Mouse (Mus musculus) G1E (cell line): Measurements from ENCODE around the gene Olfr466. TPM values are rescaled to one million over a fixed set of nuclear protein-coding genes. Genes with fewer than 3 reads are reported as not detected.

Experiments
- ATAC-seq: 2 replicates; pipeline ENCODE4 v1.8.0; 2016; ENCODE audit warnings: mild to moderate bottlenecking; ENCODE audit not compliant: insufficient number of reproducible peaks, poor library complexity, low FRiP score, severe bottlenecking; ENCODE audit errors: extremely low read depth
- DNase-seq: peaks from one replicate; pipeline ENCODE4 v3.0.0; 2012; ENCODE audit warnings: low spot score
- H3K27me3 ChIP-seq: 2 replicates; pipeline ENCODE4 v1.6.1; 2012; ENCODE audit warnings: mild to moderate bottlenecking, low read length, inconsistent platforms; ENCODE audit not compliant: insufficient read depth
- H3K36me3 ChIP-seq: replicated peaks from 2 replicates; pipeline ENCODE3; 2012; ENCODE audit warnings: mild to moderate bottlenecking, inconsistent platforms
- H3K4me1 ChIP-seq: 2 replicates; pipeline ENCODE4 v1.6.1; 2012; ENCODE audit warnings: low read depth, low read length, inconsistent platforms, mixed read lengths; ENCODE audit not compliant: insufficient read depth
- H3K4me3 ChIP-seq: 2 replicates; pipeline ENCODE4 v1.5.1; 2012; ENCODE audit warnings: low read depth, mild to moderate bottlenecking, inconsistent platforms, low read length, moderate library complexity, mixed read lengths
- H3K9me3 ChIP-seq: replicated peaks from 2 replicates; pipeline ENCODE4 v1.6.1; 2012; ENCODE audit warnings: inconsistent platforms
- CTCF ChIP-seq: IDR thresholded peaks from 2 replicates; pipeline ENCODE4 v1.5.1; 2012; ENCODE audit warnings: low read depth, low read length, inconsistent platforms, mixed read lengths
- GATA1 ChIP-seq: IDR thresholded peaks from 2 replicates; pipeline ENCODE4 v1.6.1; 2012; ENCODE audit warnings: borderline replicate concordance, low read length, inconsistent platforms, mixed read lengths
- GATA2 ChIP-seq: IDR thresholded peaks from 2 replicates; pipeline ENCODE4 v1.6.1; 2012; ENCODE audit warnings: low read depth, low read length, inconsistent platforms, borderline replicate concordance
- POLR2AphosphoS5 ChIP-seq: IDR thresholded peaks from 2 replicates; pipeline ENCODE4 v1.6.1; 2012; ENCODE audit warnings: low read depth, low read length, inconsistent platforms; ENCODE audit not compliant: insufficient replicate concordance
- TAL1 ChIP-seq: conservative IDR thresholded peaks from 2 replicates; pipeline ENCODE4 v1.6.1; 2012; ENCODE audit warnings: low read depth, low read length, inconsistent platforms, mixed read lengths
- polyA plus RNA-seq: library from polyadenylated mRNA; stranded (reverse); fragments of >175 nt; gene quantifications from 2 replicates; pipeline ENCODE4 v1.2.3, GENCODE M21; 2012
- total RNA-seq, 2 experiments: library from RNA; stranded (forward) in 1 of 2; stranded (reverse) in 1 of 2; fragments of 200-1000 nt in 1 of 2; fragments of >200 nt in 1 of 2; fragmentation: Nextera tagmentation in 1 of 2; gene quantifications; 2 replicates each; pipeline ENCODE4 v1.2.3; 2014 to 2017

Gene Olfr466
- total RNA-seq (2014; fragmentation: Nextera tagmentation): not detected in 2 replicates
- total RNA-seq (2017): 0.11 and 0.12 TPM in 2 replicates
- polyA plus RNA-seq: not detected in 2 replicates

- H3K4me1 ChIP-seq: no peaks in the 10 kb centered on the region
- DNase-seq (no peak), ATAC-seq (no peak)
- no peak within 1 kb of the TSS for H3K4me3 ChIP-seq
- no peaks in the 10 kb centered on the region for H3K36me3 ChIP-seq
- TF ChIP-seq CTCF (no peak), TAL1 (no peak)
- no peaks in the 10 kb centered on the region for H3K9me3 ChIP-seq
- no peaks in the 10 kb centered on the region for H3K27me3 ChIP-seq
Measured at GRCm38 (mm10) chr13:65149940-65150339, at the start of gene Olfr466. Gene Olfr466, plus strand, starts transcription at chr13:65150240.

- Histone ChIP-seq H3K27me3 (no peaks in the 10 kb centered on the region), H3K9me3 (peaks cover 4% of the 10 kb centered on the region; the same call in 1 of the 2 replicates), H3K36me3 (peaks cover 42% of the 10 kb centered on the region), H3K4me3 (no peak overlapping the region), H3K4me1 (peaks cover 26% of the 10 kb centered on the region)
- no peak for DNase-seq
- TF ChIP-seq TAL1 (no peak), GATA2 (no peak), GATA1 (no peak), CTCF (no peak), POLR2AphosphoS5 (no peak)
- no peak for ATAC-seq
Measured at GRCm38 (mm10) chr13:65100678-65101077, 49.4 kb upstream of the Olfr466 start.

DNA sequence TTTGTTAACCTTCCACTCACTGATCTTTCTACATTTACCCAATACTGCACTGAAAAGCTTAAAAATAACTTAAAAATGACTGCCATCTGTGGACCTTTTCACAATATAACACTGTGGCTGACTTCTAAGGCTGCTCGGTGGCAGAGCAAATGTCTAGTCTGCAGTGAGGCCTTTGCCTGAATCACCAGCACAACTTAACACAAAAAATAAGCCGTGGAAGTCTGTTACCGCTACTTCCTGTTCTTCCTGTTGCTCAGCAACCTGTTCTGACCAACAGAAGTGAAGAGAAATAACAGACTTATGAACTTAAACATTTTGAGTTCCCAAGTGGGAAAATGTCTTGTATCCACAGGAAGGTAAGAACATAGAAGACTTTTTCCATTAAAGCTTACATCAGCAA lies 48.8 kb upstream of the Olfr466 start:
- no peak for ATAC-seq
- no peak for TF ChIP-seq POLR2AphosphoS5
- Histone ChIP-seq H3K4me3 (no peak overlapping the region), H3K27me3 (no peaks in the 10 kb centered on the region), H3K36me3 (peaks cover 40% of the 10 kb centered on the region), H3K9me3 (no peaks in the 10 kb centered on the region; the same call in 1 of the 2 replicates), H3K4me1 (peaks cover 26% of the 10 kb centered on the region)
- DNase-seq: no peak

GRCm38 (mm10) chr13:65111961-65112360 lies 38.1 kb upstream of the Olfr466 start:
- TF ChIP-seq CTCF: no peak
- no peak for TF ChIP-seq GATA1
- TF ChIP-seq TAL1: no peak
- TF ChIP-seq POLR2AphosphoS5: no peak
- no peak for TF ChIP-seq GATA2
- H3K9me3 ChIP-seq: no peaks in the 10 kb centered on the region
- DNase-seq (peak; percentile 48), ATAC-seq (peak; percentile 74)
- peaks cover 7% of the 10 kb centered on the region for H3K36me3 ChIP-seq
- H3K4me3 ChIP-seq: peak overlapping the region; percentile 90
- no peaks in the 10 kb centered on the region for H3K27me3 ChIP-seq
- H3K4me1 ChIP-seq: peaks cover 21% of the 10 kb centered on the region

GRCm38 (mm10) chr13:65112459-65113110 lies 37.5 kb upstream of the Olfr466 start, which contains the start of gene Mfsd14b:
Gene Mfsd14b, minus strand, starts transcription at chr13:65112975.
- DNase-seq: peak; percentile 76
- ATAC-seq: peak; percentile 91
- peaks cover 7% of the 10 kb centered on the region for H3K36me3 ChIP-seq
- H3K4me3 ChIP-seq: peak within 1 kb of the TSS; percentile 90
- no peaks in the 10 kb centered on the region for H3K27me3 ChIP-seq
- no peaks in the 10 kb centered on the region for H3K9me3 ChIP-seq
- TF ChIP-seq GATA1: no peak
- no peak for TF ChIP-seq CTCF
- no peak for TF ChIP-seq TAL1
- TF ChIP-seq GATA2: no peak
- no peak for TF ChIP-seq POLR2AphosphoS5
- H3K4me1 ChIP-seq: peaks cover 21% of the 10 kb centered on the region

GRCm38 (mm10) chr13:65113239-65113638 lies 36.8 kb upstream of the Olfr466 start:
- Histone ChIP-seq H3K9me3 (no peaks in the 10 kb centered on the region), H3K27me3 (no peaks in the 10 kb centered on the region), H3K36me3 (peaks cover 4% of the 10 kb centered on the region), H3K4me1 (peaks cover 26% of the 10 kb centered on the region), H3K4me3 (peak overlapping the region; percentile 90)
- TF ChIP-seq POLR2AphosphoS5 (no peak), TAL1 (no peak), GATA2 (no peak), CTCF (no peak), GATA1 (no peak)
- DNase-seq: no peak
- no peak for ATAC-seq
